Mouse (Mus musculus) lung, embryonic 15.5 days (tissue): ENCODE measurements at regions not wholly inside any gene's neighbourhood (a gene's known extent, or its start where the extent isn't known, plus 50 kb on each side); places are given as distances from the start of the nearest gene placed in this dataset.

Source experiments
- ATAC-seq: fragments of 200-750 bp; cut with Nextera tagmentation; 2 replicates; pipeline ENCODE4 v1.8.0; 2017; ENCODE audit warnings: moderate number of reproducible peaks, borderline replicate concordance; ENCODE audit not compliant: low FRiP score, low TSS enrichment; ENCODE audit errors: extremely low read depth
- H3K27ac ChIP-seq: fragments of 300-500 bp; sonication (generic); 2 replicates; pipeline ENCODE4 v1.5.1; 2015; ENCODE audit warnings: moderate library complexity, mild to moderate bottlenecking, inconsistent platforms
- H3K27me3 ChIP-seq: fragments of 300-500 bp; sonication (generic); 2 replicates; pipeline ENCODE4 v1.6.1; 2015; ENCODE audit warnings: inconsistent platforms
- H3K36me3 ChIP-seq: fragments of 300-500 bp; sonication (generic); 2 replicates; pipeline ENCODE4 v1.6.1; 2015; ENCODE audit warnings: inconsistent platforms
- H3K4me1 ChIP-seq: fragments of 300-500 bp; sonication (generic); 2 replicates; pipeline ENCODE4 v1.6.1; 2015; ENCODE audit warnings: inconsistent platforms
- H3K4me2 ChIP-seq: fragments of 300-500 bp; sonication (generic); 2 replicates; pipeline ENCODE4 v1.6.1; 2015; ENCODE audit warnings: inconsistent platforms, mild to moderate bottlenecking, moderate library complexity
- H3K4me3 ChIP-seq: fragments of 300-500 bp; sonication (generic); 2 replicates; pipeline ENCODE4 v1.5.1; 2015; ENCODE audit warnings: mild to moderate bottlenecking, inconsistent platforms
- H3K9ac ChIP-seq: fragments of 300-500 bp; sonication (generic); 2 replicates; pipeline ENCODE4 v1.6.1; 2015; ENCODE audit warnings: inconsistent platforms
- H3K9me3 ChIP-seq: fragments of 300-500 bp; sonication (generic); 2 replicates; pipeline ENCODE4 v1.6.1; 2016; ENCODE audit warnings: inconsistent platforms
- WGBS: fragments of 180-500 bp; shearing (Covaris S2); methylation state at CpG from one replicate; pipeline ENCODE4 v1.1.7; 2015; 5-methylcytosine and 5-hydroxymethylcytosine counted together

DNA sequence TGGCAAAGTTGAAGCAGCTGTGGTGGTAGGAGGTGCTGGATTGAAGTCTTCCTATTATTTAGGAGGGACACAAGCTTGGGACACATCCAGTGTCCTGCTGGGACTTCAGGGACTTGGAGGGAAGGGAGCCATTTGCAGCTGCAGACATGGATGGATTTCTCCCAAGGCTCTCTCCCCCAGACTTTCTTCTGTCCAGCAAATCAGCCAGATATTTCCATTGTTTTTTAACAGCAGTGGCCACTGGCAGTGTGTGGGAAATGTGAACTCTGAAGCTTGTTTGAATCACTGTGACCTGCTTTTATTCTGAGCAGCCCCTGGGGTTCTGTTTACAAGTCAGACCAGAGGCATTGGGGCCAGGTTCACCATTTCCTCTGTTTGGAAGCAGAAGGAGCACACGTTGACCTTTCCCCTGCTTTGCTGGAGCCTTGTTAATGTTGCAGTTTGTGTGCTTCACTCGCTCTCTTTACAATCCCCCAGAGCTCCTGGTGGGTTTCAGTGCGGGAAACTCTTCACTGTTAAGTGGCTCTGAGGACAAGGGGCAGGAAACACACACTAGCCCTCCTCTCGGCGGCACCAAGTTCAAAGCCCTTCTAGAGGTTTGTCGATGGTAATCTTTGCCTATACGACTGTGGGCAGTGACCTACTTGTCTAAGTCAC, 627.8 kb downstream of the Dhx35 start:
- no peaks in the 10 kb centered on the region for H3K9me3 ChIP-seq
- H3K9ac ChIP-seq, result no peak overlapping the region
- ATAC-seq, result no peak
- no peak overlapping the region for H3K4me2 ChIP-seq
- no peaks in the 10 kb centered on the region for H3K4me1 ChIP-seq
- H3K4me3 ChIP-seq, result no peak overlapping the region
- no peak overlapping the region for H3K27ac ChIP-seq
- H3K27me3 ChIP-seq, result no peaks in the 10 kb centered on the region
- 31% methylated on average over 7 of the region's 7 CpGs for WGBS
- H3K36me3 ChIP-seq, result no peaks in the 10 kb centered on the region

DNA sequence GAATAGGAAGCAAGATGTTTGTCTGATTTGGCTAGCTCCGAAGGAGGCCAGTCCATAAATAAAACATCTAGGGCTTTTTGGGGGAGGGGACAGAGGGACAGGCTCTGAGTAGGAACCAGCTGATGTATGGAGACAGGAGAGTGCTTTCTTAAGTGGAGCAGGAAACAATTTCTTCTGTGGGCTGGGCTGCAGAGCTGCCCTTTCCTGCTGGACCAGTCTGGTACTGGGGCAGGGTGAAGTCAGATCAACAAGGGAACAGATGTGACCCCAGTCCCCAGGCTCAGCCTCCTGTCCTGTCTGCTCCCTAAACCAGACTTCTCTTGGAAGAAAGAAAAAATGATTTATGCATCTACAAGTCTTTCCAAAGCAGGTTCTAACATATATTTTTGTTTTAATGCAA, 633.6 kb downstream of the Dhx35 start:
- Histone ChIP-seq H3K9me3 (no peaks in the 10 kb centered on the region), H3K4me1 (no peaks in the 10 kb centered on the region), H3K4me3 (no peak overlapping the region), H3K9ac (no peak overlapping the region), H3K27ac (no peak overlapping the region), H3K4me2 (no peak overlapping the region), H3K27me3 (no peaks in the 10 kb centered on the region), H3K36me3 (no peaks in the 10 kb centered on the region)
- WGBS, result 21% methylated on average over 1 of the region's 1 CpGs
- no peak for ATAC-seq

DNA sequence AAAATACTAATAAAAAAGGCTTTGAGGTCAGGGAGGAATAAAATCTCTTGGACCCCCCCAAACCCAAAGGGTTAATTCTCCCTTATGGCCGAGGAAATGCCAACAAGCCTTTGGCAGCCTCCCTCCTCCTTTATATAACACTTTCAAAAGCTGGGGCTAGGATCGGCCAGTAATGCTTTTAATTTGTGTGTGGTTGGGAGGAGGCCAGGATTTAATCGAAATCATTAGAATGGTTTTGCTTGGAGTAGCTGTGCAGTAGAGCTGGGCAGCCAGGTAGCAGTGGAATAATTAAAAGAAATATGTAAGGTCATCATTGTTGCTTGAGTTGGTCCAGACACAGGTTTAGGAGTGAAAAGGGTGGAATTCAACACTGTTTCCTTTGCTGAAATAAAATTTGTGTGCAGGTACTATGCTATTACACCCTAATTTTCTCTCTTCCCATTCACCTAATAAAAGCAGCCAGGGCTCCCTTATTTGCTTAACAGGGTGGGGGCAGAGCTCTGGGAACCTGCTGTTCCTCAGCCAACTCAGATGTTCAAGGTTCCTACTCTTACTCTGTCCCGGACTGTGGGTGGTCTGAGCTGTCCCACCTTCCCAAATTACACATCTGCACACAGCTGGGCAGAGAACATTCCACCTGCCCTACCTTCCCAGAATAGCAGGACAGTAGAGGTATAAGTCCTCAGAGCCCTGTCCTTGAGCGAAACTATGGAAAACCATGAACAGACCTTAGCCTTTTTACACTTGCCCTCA, 636.1 kb downstream of the Dhx35 start:
- Histone ChIP-seq H3K36me3 (no peaks in the 10 kb centered on the region), H3K27ac (no peak overlapping the region), H3K27me3 (no peaks in the 10 kb centered on the region), H3K9me3 (no peaks in the 10 kb centered on the region; the same call in 1 of the 2 replicates), H3K4me2 (no peak overlapping the region), H3K4me3 (no peak overlapping the region), H3K4me1 (no peaks in the 10 kb centered on the region), H3K9ac (no peak overlapping the region)
- 61% methylated on average over 5 of the region's 5 CpGs for WGBS
- no peak for ATAC-seq

DNA sequence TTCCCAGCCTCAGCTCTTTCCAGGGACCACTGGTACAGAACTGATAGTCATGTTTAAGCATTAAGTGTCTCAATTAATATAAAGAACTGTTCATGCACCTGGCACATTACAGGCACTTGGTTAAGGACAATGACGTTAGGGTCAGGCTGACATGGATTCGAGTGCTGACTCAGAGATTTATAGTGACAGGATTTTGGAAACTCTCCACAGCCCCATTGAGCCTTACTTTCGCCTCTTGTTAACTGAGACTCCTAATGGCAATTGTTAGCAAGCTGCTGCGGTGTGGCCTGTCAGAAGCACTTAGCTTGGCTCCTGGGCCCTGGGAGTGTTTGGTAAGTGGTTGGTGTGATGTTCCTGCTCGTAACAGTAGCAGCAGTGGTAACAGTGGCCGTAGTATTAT, 644.4 kb downstream of the Dhx35 start:
- Histone ChIP-seq H3K9ac (no peak overlapping the region), H3K27me3 (no peaks in the 10 kb centered on the region), H3K4me3 (no peak overlapping the region), H3K36me3 (no peaks in the 10 kb centered on the region), H3K4me2 (no peak overlapping the region), H3K27ac (no peak overlapping the region), H3K4me1 (no peaks in the 10 kb centered on the region), H3K9me3 (no peaks in the 10 kb centered on the region; the same call in 1 of the 2 replicates)
- WGBS, result 70% methylated on average over 6 of the region's 6 CpGs
- no peak for ATAC-seq

DNA sequence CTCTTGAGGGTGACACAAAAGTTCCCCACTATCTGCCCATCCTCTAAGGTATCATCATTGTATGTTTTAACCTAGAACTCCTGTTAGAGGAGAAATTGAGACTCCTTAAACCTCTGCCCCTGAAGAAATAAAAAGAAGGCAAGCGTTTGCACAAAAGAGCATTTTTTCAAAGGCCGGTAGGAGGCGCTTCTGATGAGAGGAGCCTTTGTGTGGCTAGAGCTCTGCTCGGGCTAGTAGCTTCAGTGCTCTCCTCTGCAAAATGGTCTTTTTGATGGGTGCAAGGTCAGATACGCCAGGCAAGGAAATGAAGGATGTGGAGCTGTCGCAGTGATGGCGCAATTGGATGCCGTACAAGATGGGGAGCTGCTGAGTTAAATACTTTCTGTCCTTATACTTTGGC, 649.0 kb downstream of the Dhx35 start:
- Histone ChIP-seq H3K4me2 (no peak overlapping the region), H3K27me3 (no peaks in the 10 kb centered on the region), H3K9me3 (no peaks in the 10 kb centered on the region), H3K4me3 (no peak overlapping the region), H3K27ac (no peak overlapping the region), H3K36me3 (no peaks in the 10 kb centered on the region), H3K4me1 (peaks cover 6% of the 10 kb centered on the region), H3K9ac (no peak overlapping the region)
- no peak for ATAC-seq
- 24% methylated on average over 8 of the region's 8 CpGs for WGBS

DNA sequence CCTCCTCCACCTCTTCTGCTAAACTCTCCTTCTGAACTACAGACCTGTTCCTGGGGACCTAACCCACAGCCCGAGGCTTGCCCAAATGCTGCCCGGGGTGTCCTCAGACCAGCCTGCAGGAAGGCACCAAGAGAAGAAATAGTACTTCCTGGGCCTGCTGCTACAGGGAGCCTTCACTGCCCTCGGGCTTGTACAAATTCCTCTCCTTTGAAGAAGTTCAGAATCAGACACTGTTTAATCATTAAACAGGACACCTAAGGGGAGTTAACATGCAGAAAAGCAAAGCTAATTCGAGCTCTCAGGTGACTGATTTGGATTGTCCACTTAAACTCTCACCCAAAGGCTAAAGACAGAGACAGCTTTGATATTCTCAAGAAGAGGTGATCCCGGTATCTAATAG, 651.8 kb downstream of the Dhx35 start:
- no peak overlapping the region for H3K27ac ChIP-seq
- WGBS, result 42% methylated on average over 5 of the region's 5 CpGs

DNA sequence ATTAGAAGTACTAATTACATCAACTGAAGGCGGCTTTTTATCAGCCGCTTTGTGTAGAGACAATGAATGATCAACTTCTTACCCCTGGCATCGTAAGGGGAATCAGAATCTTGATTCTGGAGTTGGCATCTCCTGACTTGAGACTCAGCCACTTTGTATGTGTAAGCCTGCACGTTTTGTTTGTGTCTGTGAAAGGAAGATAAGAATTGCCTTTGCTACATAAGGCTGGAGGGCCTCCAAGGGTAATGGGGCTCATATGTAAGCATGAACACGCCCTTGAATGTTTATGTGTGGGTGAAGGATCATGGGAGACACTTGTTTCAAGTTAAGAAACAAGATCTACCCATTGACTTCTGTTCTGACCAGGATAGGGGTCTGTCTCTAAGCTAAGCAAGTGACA, 652.3 kb downstream of the Dhx35 start:
- WGBS, result 36% methylated on average over 5 of the region's 5 CpGs
- H3K36me3 ChIP-seq, result no peaks in the 10 kb centered on the region
- no peak overlapping the region for H3K9ac ChIP-seq
- no peaks in the 10 kb centered on the region for H3K27me3 ChIP-seq
- no peak for ATAC-seq
- peaks cover 6% of the 10 kb centered on the region for H3K4me1 ChIP-seq
- no peak overlapping the region for H3K27ac ChIP-seq
- no peaks in the 10 kb centered on the region for H3K9me3 ChIP-seq
- H3K4me2 ChIP-seq, result no peak overlapping the region
- no peak overlapping the region for H3K4me3 ChIP-seq

More for the DNA sequence above, 651.8 kb downstream of the Dhx35 start:
- H3K36me3 ChIP-seq, result no peaks in the 10 kb centered on the region
- H3K4me2 ChIP-seq, result no peak overlapping the region
- no peak overlapping the region for H3K9ac ChIP-seq
- peaks cover 6% of the 10 kb centered on the region for H3K4me1 ChIP-seq
- no peaks in the 10 kb centered on the region for H3K27me3 ChIP-seq
- H3K4me3 ChIP-seq, result no peak overlapping the region
- no peaks in the 10 kb centered on the region for H3K9me3 ChIP-seq
- ATAC-seq, result no peak

DNA sequence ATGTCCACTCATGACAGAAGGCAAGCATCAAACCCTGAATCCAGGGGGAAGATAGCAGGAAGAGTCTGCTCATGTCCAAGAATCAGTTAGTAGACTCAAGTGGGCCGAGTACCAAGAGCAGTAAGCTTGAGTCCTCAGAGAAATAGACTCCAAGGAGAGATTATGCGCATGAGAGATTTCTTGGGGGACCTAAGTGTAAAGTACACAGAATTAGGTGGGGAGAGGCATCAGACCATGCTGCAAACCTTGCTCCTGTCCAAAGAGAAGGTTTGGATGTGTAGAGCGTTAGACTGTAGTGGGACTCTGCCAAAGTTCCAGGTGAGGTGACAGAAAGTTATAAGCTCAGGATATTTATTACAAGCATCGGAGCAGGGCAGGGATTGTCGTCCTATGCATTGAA, 654.4 kb downstream of the Dhx35 start:
- Histone ChIP-seq H3K9ac (no peak overlapping the region), H3K27ac (no peak overlapping the region), H3K4me2 (no peak overlapping the region), H3K9me3 (no peaks in the 10 kb centered on the region), H3K4me3 (no peak overlapping the region), H3K4me1 (peaks cover 6% of the 10 kb centered on the region), H3K27me3 (no peaks in the 10 kb centered on the region), H3K36me3 (no peaks in the 10 kb centered on the region)
- ATAC-seq, result no peak
- 90% methylated on average over 5 of the region's 5 CpGs for WGBS

DNA sequence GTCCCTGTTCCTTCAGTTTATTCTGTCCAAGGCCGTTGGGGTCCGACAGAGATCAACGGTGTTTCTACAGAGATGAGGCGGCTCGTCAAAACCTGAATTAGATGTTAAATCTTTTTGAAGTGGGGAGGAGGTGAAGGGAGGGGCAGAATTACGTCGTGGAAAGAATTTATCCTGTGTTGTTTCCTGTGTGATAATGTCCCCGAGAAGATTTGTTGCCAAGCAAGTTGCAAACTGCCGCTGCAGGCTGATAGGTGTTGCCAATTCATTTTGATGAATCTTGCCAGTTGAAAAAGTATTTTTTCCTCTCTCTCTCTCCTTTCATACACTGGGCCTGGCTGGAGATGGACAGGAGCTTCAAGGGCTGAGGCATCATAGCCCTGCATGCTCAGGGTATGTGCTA, 656.8 kb downstream of the Dhx35 start:
- Histone ChIP-seq H3K9me3 (no peaks in the 10 kb centered on the region), H3K27ac (no peak overlapping the region), H3K4me3 (no peak overlapping the region), H3K27me3 (no peaks in the 10 kb centered on the region), H3K36me3 (no peaks in the 10 kb centered on the region), H3K9ac (no peak overlapping the region), H3K4me2 (no peak overlapping the region), H3K4me1 (peaks cover 3% of the 10 kb centered on the region)
- WGBS, result 33% methylated on average over 9 of the region's 9 CpGs
- no peak for ATAC-seq

DNA sequence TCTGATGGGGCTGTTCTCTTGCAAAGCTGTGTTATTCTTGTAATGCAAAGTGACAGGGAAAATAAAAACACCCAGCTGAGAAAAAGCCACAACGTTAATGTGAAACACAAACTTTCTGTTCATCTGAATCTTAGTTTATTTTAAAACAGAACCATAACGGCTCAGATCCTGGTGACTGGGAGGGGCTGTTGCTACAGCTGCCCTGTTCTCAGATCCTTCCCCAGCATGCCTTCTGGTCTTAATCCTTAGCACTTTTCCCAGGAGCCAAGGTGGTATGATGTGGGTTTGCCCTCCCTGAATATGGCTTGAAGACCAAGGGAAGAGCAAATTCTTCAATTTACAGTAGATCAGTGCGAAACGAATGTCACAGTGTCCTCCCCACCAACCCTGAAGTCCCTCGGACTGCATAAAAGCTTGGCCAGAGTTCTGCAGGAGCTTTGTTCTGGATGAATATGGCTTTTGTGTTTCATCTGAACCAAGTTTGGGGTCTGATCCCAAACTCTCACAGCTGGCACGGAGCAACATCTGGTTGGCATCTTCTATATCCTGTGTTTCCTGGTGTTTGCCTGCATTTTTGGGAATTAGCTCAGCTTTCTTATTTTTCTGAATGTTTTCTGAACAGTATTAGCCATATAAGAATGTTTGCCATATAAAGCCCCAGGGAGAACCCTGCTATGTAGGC, 686.9 kb downstream of the Dhx35 start:
- Histone ChIP-seq H3K4me2 (no peak overlapping the region), H3K9ac (no peak overlapping the region), H3K9me3 (no peaks in the 10 kb centered on the region), H3K4me3 (no peak overlapping the region), H3K27ac (no peak overlapping the region), H3K27me3 (no peaks in the 10 kb centered on the region), H3K4me1 (no peaks in the 10 kb centered on the region), H3K36me3 (no peaks in the 10 kb centered on the region)
- 74% methylated on average over 6 of the region's 6 CpGs for WGBS
- no peak for ATAC-seq

DNA sequence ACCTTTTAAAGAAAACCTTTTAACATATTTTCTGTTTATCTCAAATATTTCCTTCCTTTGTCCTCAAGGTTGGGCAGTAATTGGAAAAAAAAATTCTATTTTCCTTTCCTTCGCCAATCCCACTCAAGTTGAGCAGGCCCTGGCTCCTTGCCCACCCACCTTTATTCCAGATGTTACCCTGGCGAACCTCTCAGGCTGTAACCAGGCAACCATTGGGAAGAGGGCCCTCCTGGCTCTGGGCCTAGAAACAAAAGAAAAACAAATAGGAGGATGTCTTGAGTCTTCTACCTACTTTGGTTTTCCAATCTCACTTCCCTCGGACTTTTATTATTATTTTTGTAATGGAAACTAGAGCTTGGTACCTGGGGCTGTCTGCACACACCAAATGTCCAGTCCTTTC, 696.5 kb downstream of the Dhx35 start:
- ATAC-seq, result no peak
- no peaks in the 10 kb centered on the region for H3K4me1 ChIP-seq
- 22% methylated on average over 3 of the region's 3 CpGs for WGBS

DNA sequence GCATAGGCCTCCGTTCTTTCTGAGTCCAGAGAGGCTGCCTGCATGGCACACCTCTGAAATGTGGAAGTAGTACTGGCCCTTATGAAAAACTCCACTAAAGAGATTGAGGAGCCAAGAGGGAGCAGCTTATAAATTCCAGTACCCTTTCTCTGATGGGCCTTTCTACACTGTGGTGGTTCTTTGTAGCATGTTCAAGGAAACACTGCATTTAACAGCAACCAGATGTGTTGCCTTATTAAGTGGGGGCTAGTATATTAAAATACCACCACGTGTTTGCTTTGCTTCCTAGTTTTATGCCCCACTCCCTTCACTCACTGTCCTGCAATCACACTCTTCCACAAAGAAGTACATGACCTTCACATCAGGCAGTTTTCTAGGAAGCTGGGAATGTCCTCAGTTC, 704.1 kb downstream of the Dhx35 start:
- Histone ChIP-seq H3K27me3 (no peaks in the 10 kb centered on the region), H3K9ac (no peak overlapping the region), H3K36me3 (no peaks in the 10 kb centered on the region), H3K4me2 (no peak overlapping the region), H3K9me3 (no peaks in the 10 kb centered on the region), H3K4me3 (no peak overlapping the region), H3K27ac (no peak overlapping the region), H3K4me1 (no peaks in the 10 kb centered on the region)
- 72% methylated on average over 2 of the region's 2 CpGs for WGBS
- no peak for ATAC-seq

More for the DNA sequence above, 696.5 kb downstream of the Dhx35 start:
- no peaks in the 10 kb centered on the region for H3K9me3 ChIP-seq
- H3K36me3 ChIP-seq, result no peaks in the 10 kb centered on the region
- no peaks in the 10 kb centered on the region for H3K27me3 ChIP-seq
- no peak overlapping the region for H3K4me3 ChIP-seq
- no peak overlapping the region for H3K9ac ChIP-seq
- H3K27ac ChIP-seq, result no peak overlapping the region
- H3K4me2 ChIP-seq, result no peak overlapping the region
